Mouse (Mus musculus) adrenal gland, postnatal 25 days (tissue): ENCODE data around the gene Vmn2r84. TPM values are rescaled to one million over a fixed set of nuclear protein-coding genes. Genes with fewer than 3 reads are reported as not detected.
"Not testable (repeated sequence)": the region's sequence is repeated elsewhere in the genome, so short reads cannot be mapped to it uniquely, and the experiment has no call there.

ENCODE experiments used
- DNase-seq: peaks from one replicate; pipeline ENCODE4 v3.0.0; 2021; ENCODE audit warnings: mixed read lengths
- long read RNA-seq: library from polyadenylated mRNA; stranded (forward); transcript quantifications from one replicate; pipeline ENCODE4 v2.0.0, GENCODE M21; 2021
- total RNA-seq: library from RNA; stranded (reverse); gene quantifications from 2 replicates; pipeline ENCODE4 v1.2.3, GENCODE M21; 2021

Vmn2r84 gene
- not detected in 2 replicates for total RNA-seq
- long read RNA-seq: 0 reads

- DNase-seq: no peak
Observed at GRCm38 (mm10) chr10:130394232-130394631, at the start of gene Vmn2r84. TSS of gene Vmn2r84 (minus strand) at chr10:130394332.

- not testable (repeated sequence) for DNase-seq
Observed at GRCm38 (mm10) chr10:130434185-130434898, 40.2 kb upstream of the Vmn2r84 start.

GRCm38 (mm10) chr10:130429603-130430002 is 35.5 kb upstream of the Vmn2r84 start, which contains the start of gene Vmn2r85:
TSS of gene Vmn2r85 (minus strand) at chr10:130429703.
- DNase-seq: not testable (repeated sequence)

- not testable (repeated sequence) for DNase-seq
Observed at GRCm38 (mm10) chr10:130422368-130422767, 28.2 kb upstream of the Vmn2r84 start.

DNA sequence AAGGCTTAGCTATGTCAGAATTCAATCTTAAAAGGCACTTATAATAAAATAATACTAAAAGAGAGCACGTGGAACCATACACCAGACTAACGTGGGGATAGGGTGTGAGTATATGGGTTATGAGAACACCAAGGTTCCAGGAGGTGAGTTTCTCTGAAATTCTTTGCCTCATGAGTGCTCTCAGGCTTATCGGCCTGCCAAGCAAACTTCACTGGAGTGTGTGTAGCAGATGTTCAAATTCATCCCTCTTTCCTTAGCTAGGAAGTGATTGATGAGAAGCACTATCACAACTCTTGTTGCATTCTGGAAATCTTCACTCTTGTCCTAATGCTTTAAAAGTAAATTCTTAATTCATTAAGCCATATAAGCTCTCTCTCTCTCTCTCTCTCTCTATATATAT is 26.3 kb upstream of the Vmn2r84 start:
- no peak for DNase-seq

DNA sequence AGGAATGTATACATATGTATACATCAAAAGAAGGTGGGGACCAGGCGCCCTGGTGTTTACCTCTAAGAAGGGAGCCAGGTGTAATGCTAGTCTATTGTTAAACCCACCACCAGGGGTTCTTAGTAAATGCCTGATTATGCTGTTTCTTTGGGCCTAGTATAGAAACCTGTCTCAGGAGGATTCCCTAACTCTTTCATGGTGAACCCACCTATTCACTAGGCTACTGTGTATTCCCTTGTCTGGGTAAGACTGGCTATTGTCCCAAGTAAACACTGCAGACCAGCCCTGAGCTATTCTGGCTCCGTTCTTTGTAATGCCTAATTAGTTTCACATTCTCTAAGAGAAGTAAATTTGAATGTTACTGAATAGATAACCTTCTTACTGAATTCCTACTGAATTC is 25.8 kb upstream of the Vmn2r84 start:
- DNase-seq: not testable (repeated sequence)

DNA sequence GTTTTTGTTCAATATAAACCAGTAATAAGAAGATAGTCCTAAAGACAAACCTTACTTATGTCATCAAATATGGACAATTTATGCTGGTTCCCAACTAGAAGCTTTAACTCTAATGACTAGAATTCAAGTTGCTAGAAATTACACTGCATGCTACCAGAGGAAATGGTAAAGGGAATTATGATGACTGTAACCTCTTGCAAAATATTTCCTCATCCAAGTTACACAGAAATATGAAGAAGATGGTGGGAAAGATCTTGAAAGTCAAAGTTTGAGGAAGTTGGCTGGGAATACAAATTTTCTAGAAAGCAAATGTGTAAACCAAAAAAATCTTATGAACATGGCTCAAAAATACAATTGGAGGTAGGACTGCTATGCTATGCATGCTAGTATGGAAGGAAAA is 22.2 kb upstream of the Vmn2r84 start:
- DNase-seq: not testable (repeated sequence)

DNA sequence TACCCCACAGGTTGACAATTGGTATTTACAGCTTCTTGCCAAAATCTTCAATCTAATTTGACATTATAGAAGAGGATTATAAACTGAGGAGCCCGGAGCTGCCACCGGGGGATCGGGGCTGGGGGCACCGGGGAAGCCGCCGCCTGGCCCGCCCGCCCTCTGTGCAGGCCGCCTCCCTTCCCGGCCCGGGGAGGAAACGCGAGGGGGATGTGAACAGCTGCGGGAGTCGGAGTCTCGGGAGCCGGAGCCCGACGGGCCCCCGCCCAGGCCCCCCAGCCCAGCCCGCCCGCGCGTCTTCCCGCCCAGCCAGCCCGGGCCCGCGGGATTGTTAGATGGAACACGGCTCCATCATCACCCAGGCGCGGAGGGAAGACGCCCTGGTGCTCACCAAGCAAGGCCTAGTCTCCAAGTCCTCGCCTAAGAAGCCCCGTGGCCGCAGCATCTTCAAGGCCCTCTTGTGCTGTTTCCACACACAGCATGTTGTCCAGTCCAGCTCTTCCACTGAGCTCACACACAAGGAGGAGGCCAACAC is 18.1 kb upstream of the Vmn2r84 start:
- not testable (repeated sequence) for DNase-seq

DNA sequence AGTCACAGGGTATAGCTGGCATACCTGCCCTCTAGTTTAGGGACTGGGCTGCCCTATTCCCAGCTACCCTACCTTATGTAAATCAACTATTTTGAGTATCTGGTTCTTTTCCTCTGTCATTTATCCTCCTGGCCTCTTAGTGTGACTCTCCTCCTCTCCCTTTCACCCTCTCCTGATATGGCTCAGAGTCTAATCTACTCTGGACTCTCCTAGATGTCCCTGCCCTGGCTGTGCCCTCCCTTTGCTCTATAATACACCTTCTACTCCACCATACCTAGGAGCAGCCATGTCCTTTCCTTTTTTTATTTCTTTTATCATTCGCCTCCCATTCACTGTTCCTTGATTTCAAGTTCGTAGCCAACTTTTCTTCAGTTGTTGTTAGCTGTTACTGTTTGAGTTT is 19.0 kb downstream of the Vmn2r84 start:
- no peak for DNase-seq

DNA sequence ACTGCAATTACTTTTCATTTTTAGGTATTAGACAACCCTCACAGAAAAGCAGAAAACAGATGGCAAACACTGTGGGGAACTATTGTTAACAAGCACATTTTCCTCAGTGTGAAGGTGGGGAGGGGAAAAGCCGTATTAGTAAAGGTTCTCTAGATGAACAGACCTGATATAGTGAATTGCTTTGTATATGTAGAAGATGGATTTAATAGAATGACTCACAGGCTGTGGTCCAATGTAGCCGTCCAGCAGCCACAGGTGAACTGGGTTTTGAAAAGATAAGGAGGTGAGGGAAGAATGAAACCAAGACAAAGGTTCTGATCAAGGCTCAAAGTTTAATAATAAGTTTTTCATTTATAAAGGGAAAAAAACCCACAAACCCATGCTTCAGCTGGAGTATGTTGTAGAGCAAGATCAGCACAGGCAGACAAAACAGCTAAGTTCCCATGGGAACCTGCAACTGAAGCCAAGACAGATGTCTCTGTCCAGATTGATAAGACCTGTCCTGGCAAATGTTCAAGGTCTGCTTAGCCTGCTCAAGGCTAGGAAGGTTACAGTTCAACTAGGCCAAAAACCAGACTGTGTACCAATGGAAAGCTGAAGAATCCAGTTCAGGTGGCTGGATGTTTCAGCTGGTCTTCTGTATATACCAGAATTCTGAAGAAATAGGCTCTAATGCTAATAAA is 21.5 kb downstream of the Vmn2r84 start:
- no peak for DNase-seq

- DNase-seq: no peak
Observed at GRCm38 (mm10) chr10:130371644-130372043, 22.5 kb downstream of the Vmn2r84 start.

GRCm38 (mm10) chr10:130370005-130370682 is 24.0 kb downstream of the Vmn2r84 start:
- no peak for DNase-seq

GRCm38 (mm10) chr10:130368384-130368783 is 25.7 kb downstream of the Vmn2r84 start:
- no peak for DNase-seq

- no peak for DNase-seq
Observed at GRCm38 (mm10) chr10:130364766-130365165, 29.4 kb downstream of the Vmn2r84 start.

DNA sequence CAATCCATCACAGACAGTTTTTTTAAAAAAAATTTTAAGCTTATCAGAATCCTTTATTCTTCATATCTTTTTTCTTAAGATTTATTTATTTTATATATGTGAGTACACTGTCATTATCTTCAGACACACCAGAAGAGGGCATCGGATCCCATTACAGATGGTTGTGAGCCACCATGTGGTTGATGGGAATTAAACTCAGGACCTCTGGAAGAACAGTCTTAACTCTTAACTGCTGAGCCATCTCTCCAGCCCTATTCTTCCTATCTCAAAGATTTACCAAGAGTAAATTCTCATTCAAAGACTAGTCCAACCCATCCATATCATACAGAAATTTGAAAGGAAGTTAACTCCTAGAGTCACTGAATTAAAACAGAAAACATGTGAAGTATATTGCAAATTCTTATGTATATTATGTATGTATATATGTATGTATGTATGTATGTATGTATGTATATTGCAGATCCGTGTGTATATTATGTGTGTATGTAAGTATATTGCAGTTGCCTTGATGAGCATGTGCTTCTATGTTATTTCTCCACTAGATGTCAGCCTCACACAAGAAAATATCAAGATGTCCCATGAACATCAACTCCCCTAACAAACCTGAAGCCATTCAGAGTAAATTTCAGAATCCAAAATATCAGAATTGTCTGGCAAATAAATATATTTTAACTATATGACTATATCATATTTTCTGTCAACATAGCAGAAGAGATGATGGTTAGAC is 30.5 kb downstream of the Vmn2r84 start:
- no peak for DNase-seq

GRCm38 (mm10) chr10:130344056-130344455 is 50.1 kb downstream of the Vmn2r84 start:
- DNase-seq: no peak

DNA sequence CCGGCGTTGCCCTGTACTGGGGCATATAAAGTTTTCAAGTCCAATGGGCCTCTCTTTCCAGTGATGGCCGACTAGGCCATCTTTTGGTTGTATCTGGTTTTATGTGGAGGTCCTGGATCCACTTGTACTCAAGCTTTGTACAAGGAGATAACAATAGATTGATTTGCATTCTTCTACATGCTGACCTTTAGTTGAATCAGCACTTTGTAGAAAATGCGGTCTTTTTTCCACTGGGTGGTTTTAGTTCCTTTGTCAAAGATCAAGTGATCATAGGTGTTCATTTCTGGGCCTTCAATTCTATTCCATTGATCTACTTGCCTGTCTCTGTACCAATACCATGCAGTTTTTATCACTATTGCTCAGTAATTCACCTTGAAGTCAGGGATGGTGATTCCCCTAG is 54.1 kb downstream of the Vmn2r84 start:
- not testable (repeated sequence) for DNase-seq

DNA sequence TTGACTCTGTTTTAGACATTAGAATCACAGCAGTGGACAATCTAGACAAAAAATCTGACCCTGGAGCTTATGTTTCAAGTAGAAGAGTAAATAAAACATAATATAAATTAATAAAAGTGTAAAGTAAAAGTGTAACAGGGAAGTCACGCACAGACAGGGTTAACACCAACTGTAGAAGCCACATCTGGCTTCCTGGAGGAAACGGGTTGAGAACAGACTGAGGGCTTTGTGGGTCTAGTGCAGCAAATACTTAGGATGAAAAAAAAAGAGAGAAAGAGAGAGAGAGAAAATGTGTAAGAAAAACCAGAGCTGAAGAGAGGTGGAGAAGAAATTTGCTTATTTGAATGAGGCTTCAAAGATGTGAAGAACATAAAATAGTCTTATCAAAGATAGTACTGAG is 56.6 kb downstream of the Vmn2r84 start:
- no peak for DNase-seq

GRCm38 (mm10) chr10:130336385-130336784 is 57.7 kb downstream of the Vmn2r84 start:
- no peak for DNase-seq

DNA sequence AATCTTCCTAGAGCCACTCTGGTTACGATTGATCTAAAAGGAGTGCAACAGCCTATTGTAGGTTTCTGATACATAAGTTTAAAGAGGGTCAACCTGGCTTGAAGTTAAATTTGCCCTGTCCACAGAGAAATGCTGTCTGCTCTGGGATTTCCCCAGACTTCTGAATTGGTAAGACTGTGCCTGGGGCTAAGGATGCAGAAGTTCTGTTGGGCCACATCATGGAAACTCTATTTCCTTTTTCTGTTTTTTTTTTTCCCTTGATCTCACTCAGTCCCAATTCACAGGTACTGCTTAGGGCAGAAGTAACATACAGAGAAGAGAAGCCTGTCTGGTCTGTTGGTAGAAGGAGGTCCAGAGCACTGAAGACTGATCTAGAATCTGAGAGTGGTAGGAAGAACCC is 63.4 kb downstream of the Vmn2r84 start:
- DNase-seq: no peak
